Mouse (Mus musculus): ENCODE results near the gene Large2.

DNA sequence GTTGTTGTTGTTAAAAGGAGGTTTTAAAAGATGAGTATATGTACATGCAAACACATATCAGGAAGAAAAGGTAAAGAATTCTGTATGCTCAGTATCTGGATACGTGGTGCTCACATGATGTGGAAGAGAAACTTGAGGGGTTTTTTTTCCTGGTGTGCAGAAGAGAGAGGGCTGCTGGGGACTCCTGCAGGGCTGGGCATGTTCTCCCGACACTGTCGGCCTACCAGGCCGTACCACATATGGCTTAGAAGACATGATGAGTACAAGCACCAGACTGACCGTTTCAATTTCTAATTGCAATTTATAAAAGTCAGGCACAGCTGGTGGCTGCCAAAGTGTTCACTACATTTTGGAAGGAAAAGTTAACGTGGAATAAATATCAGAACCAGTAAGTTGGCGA, 49.0 kb downstream of the Large2 start:
- TF ChIP-seq CTCF (IDR thresholded peaks at IDR 0.05; ENCODE audit: low read depth) (no peak), EP300 (IDR thresholded peaks at IDR 0.05; ENCODE audit: low read depth) (no peak)

All from heart, postnatal 0 days (tissue).